Mouse (Mus musculus) olfactory bulb, adult 2 months (tissue): Measurements from ENCODE around the gene Nup214.

Experiments
- CTCF ChIP-seq: fragments of 200-500 bp; IDR thresholded peaks from 2 replicates; pipeline ENCODE4 v1.5.1; 2012; ENCODE audit warnings: low read depth, mild to moderate bottlenecking, low read length, moderate library complexity; ENCODE audit not compliant: insufficient read depth
- POLR2A ChIP-seq: fragments of 200-500 bp; IDR thresholded peaks from 2 replicates; pipeline ENCODE4 v1.6.1; 2012; ENCODE audit warnings: mild to moderate bottlenecking, low read depth, low read length, moderate library complexity; ENCODE audit not compliant: insufficient read depth

- TF ChIP-seq CTCF (no peak), POLR2A (no peak)
Observed at GRCm38 (mm10) chr2:31957211-31957610, 17.0 kb upstream of the Nup214 start.
